Mouse (Mus musculus) intestine, embryonic 14.5 days (tissue): ENCODE results near the gene Calu. TPM values are rescaled to one million over a fixed set of nuclear protein-coding genes. Genes with fewer than 3 reads are reported as not detected.
"Not testable (repeated sequence)": the region's sequence is repeated elsewhere in the genome, so short reads cannot be mapped to it uniquely, and the experiment has no call there.

Experiments
- ATAC-seq: fragments of 200-750 bp; cut with Nextera tagmentation; replicated peaks from 2 replicates; pipeline ENCODE4 v1.8.0; 2017; ENCODE audit warnings: low read depth, moderate number of reproducible peaks, moderate TSS enrichment, moderate library complexity; ENCODE audit not compliant: low FRiP score, low TSS enrichment
- DNase-seq: peaks from one replicate; pipeline ENCODE4 v3.0.0-alpha.2; 2018; ENCODE audit warnings: low spot score
- H3K27ac ChIP-seq: fragments of 300-500 bp; sonication (generic); 2 replicates; pipeline ENCODE4 v1.5.1; 2014; ENCODE audit warnings: low read depth, mild to moderate bottlenecking, control low read depth
- H3K27me3 ChIP-seq: fragments of 300-500 bp; sonication (generic); replicated peaks from 2 replicates; pipeline ENCODE4 v1.6.1; 2014; ENCODE audit warnings: low read length, control low read depth; ENCODE audit not compliant: control insufficient read depth, insufficient read depth
- H3K36me3 ChIP-seq: fragments of 300-500 bp; sonication (generic); 2 replicates; pipeline ENCODE4 v1.6.1; 2014; ENCODE audit warnings: low read length, control low read depth; ENCODE audit not compliant: control insufficient read depth, insufficient read depth
- H3K4me1 ChIP-seq: fragments of 300-500 bp; sonication (generic); replicated peaks from 2 replicates; pipeline ENCODE4 v1.6.1; 2014; ENCODE audit warnings: low read length, control low read depth, mixed read lengths; ENCODE audit not compliant: control insufficient read depth, insufficient read depth
- H3K4me2 ChIP-seq: fragments of 300-500 bp; sonication (generic); 2 replicates; pipeline ENCODE4 v1.6.1; 2014; ENCODE audit warnings: low read length
- H3K4me3 ChIP-seq: fragments of 300-500 bp; sonication (generic); 2 replicates; pipeline ENCODE4 v1.5.1; 2014; ENCODE audit warnings: low read depth, low read length, control low read depth, mixed read lengths
- H3K9ac ChIP-seq: fragments of 300-500 bp; sonication (generic); 2 replicates; pipeline ENCODE4 v1.6.1; 2014; ENCODE audit warnings: mild to moderate bottlenecking, low read length
- H3K9me3 ChIP-seq: fragments of 300-500 bp; sonication (generic); 2 replicates; pipeline ENCODE4 v1.6.1; 2016; ENCODE audit warnings: low read length, control low read depth; ENCODE audit not compliant: control insufficient read depth
- WGBS: fragments of 180-500 bp; shearing (Covaris S2); extraction: QIAGEN DNeasy Blood & Tissue Kit; methylation state at CpG from one replicate; pipeline ENCODE4 v1.1.7; 2014; 5-methylcytosine and 5-hydroxymethylcytosine counted together
- polyA plus RNA-seq: library from polyadenylated mRNA; unstranded; fragments of >200 nt; fragmentation: Nextera tagmentation; extraction: Ambion mirVana; gene quantifications from 2 replicates; pipeline ENCODE4 v1.2.1, GENCODE M21; 2014

Gene Calu
- polyA plus RNA-seq, 1 experiment from 2014 or later: 331 TPM

DNA sequence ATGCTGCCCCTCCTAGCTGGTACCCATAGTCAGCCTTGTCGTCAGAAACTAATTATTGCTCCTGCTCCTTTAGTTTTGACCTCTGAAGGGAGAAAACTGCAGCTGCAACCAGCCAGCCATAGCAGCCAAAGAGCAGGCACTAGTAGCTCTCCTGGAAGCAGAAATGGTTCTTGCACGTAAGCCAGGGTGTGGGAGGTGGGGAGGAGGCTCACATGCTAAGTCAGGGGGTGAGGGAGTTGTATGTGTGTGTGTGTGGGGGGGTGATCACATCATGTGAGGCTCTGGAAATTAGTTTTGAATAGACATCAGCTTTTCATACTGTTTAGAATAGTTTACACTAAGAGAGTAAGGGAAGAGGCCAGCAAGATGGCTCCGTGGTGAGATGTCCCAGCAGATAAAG, 29.9 kb upstream of the Calu start:
- H3K27me3 ChIP-seq: no peaks in the 10 kb centered on the region
- H3K9me3 ChIP-seq: no peaks in the 10 kb centered on the region
- ATAC-seq (no peak), DNase-seq (no peak)
- H3K4me2 ChIP-seq: no peak overlapping the region
- no peak overlapping the region for H3K4me3 ChIP-seq
- H3K36me3 ChIP-seq: no peaks in the 10 kb centered on the region
- no peak overlapping the region for H3K27ac ChIP-seq
- 63% methylated on average over 3 of the region's 3 CpGs for WGBS
- H3K4me1 ChIP-seq: no peaks in the 10 kb centered on the region; the same call in 1 of the 2 replicates
- H3K9ac ChIP-seq: no peak overlapping the region

GRCm38 (mm10) chr6:29318879-29319278, 29.0 kb upstream of the Calu start, which contains the start of gene Fam71f1:
Fam71f1 (plus strand) TSS chr6:29319140.
- DNase-seq: peak; percentile 54
- peak; percentile 62; the same call in 1 of the 2 replicates for ATAC-seq
- WGBS: 29% methylated on average over 5 of the region's 5 CpGs

GRCm38 (mm10) chr6:29321586-29321985, 26.3 kb upstream of the Calu start:
- no peaks in the 10 kb centered on the region for H3K36me3 ChIP-seq
- 71% methylated on average over 6 of the region's 6 CpGs for WGBS
- DNase-seq: no peak

More at GRCm38 (mm10) chr6:29318879-29319278, 29.0 kb upstream of the Calu start, which contains the start of gene Fam71f1:
- no peaks in the 10 kb centered on the region for H3K9me3 ChIP-seq
- no peak within 1 kb of the TSS for H3K9ac ChIP-seq
- no peaks in the 10 kb centered on the region; the same call in 1 of the 2 replicates for H3K4me1 ChIP-seq
- no peaks in the 10 kb centered on the region for H3K36me3 ChIP-seq
- H3K27ac ChIP-seq: peak within 1 kb of the TSS; percentile 51; the same call in 1 of the 2 replicates
- no peak within 1 kb of the TSS for H3K4me2 ChIP-seq
- H3K4me3 ChIP-seq: no peak within 1 kb of the TSS
- H3K27me3 ChIP-seq: no peaks in the 10 kb centered on the region

DNA sequence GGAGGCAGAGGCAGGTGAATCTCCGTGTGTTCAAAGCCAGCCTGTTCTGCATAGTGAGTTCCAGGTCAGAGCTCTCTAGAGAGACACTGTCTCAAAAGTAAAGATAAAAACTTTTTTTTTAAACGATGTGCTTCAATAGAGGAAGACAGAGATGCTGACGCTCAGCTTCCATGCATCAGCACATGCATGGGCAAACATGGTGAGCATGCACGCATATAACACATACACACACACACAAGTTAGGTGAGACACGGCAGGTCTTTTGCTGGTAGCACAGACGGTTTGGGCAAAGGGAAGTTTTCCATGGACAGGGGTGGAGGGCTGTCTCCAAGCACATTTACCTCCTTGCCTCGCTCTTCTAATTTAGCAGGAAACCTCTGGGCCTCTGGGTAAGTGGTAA, 25.7 kb upstream of the Calu start:
- Histone ChIP-seq H3K4me2 (no peak overlapping the region), H3K27ac (no peak overlapping the region), H3K36me3 (no peaks in the 10 kb centered on the region), H3K4me1 (no peaks in the 10 kb centered on the region; the same call in 1 of the 2 replicates), H3K9me3 (no peaks in the 10 kb centered on the region), H3K4me3 (no peak overlapping the region), H3K9ac (no peak overlapping the region), H3K27me3 (no peaks in the 10 kb centered on the region)
- ATAC-seq (no peak), DNase-seq (no peak)
- WGBS: 91% methylated on average over 7 of the region's 7 CpGs

More at GRCm38 (mm10) chr6:29321586-29321985, 26.3 kb upstream of the Calu start:
- no peak overlapping the region for H3K9ac ChIP-seq
- no peaks in the 10 kb centered on the region; the same call in 1 of the 2 replicates for H3K4me1 ChIP-seq
- H3K4me2 ChIP-seq: no peak overlapping the region
- H3K27ac ChIP-seq: no peak overlapping the region
- no peaks in the 10 kb centered on the region for H3K9me3 ChIP-seq
- H3K4me3 ChIP-seq: no peak overlapping the region
- ATAC-seq: no peak
- H3K27me3 ChIP-seq: no peaks in the 10 kb centered on the region

- no peak for DNase-seq
- Histone ChIP-seq H3K4me2 (no peak overlapping the region), H3K9ac (no peak overlapping the region), H3K27ac (no peak overlapping the region), H3K9me3 (no peaks in the 10 kb centered on the region), H3K27me3 (no peaks in the 10 kb centered on the region), H3K36me3 (no peaks in the 10 kb centered on the region), H3K4me1 (no peaks in the 10 kb centered on the region; the same call in 1 of the 2 replicates), H3K4me3 (no peak overlapping the region)
- no peak for ATAC-seq
- WGBS: 84% methylated on average over 4 of the region's 4 CpGs
Observed at GRCm38 (mm10) chr6:29322735-29323134, 25.1 kb upstream of the Calu start.

DNA sequence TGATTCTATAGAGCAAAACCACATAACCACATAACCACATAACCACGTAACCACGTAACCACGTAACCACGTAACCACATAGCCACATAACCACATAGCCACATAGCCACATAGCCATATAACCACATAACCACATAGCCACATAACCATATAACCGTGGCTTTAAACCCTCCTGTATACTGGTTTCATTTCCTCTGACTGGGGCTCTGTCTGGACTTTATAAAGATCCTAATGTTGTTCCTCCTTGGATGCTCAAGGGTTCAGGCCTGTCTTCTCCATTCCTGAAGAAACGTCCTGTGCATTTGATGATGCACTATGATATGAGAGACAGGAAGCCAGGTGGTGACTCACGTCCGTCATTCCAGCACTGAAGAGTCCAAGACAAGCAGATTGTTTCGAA, 20.9 kb upstream of the Calu start:
- Histone ChIP-seq H3K4me2 (no peak overlapping the region), H3K27me3 (no peaks in the 10 kb centered on the region), H3K36me3 (no peaks in the 10 kb centered on the region), H3K9me3 (no peaks in the 10 kb centered on the region), H3K4me3 (no peak overlapping the region), H3K9ac (no peak overlapping the region), H3K27ac (no peak overlapping the region), H3K4me1 (no peaks in the 10 kb centered on the region)
- ATAC-seq: no peak
- WGBS: 83% methylated on average over 9 of the region's 9 CpGs
- no peak for DNase-seq

- no peak for DNase-seq
- no peaks in the 10 kb centered on the region for H3K9me3 ChIP-seq
- no peak overlapping the region for H3K4me3 ChIP-seq
- no peak overlapping the region for H3K4me2 ChIP-seq
- no peaks in the 10 kb centered on the region for H3K36me3 ChIP-seq
- no peak for ATAC-seq
- H3K4me1 ChIP-seq: no peaks in the 10 kb centered on the region
- 60% methylated on average over 4 of the region's 4 CpGs for WGBS
- H3K27me3 ChIP-seq: no peaks in the 10 kb centered on the region
- H3K9ac ChIP-seq: no peak overlapping the region
- H3K27ac ChIP-seq: no peak overlapping the region
Observed at GRCm38 (mm10) chr6:29329514-29329913, 18.4 kb upstream of the Calu start.

GRCm38 (mm10) chr6:29346512-29346911, 1.4 kb upstream of the Calu start:
- H3K4me3 ChIP-seq, H3K9ac ChIP-seq, H3K27ac ChIP-seq, H3K4me2 ChIP-seq, H3K27me3 ChIP-seq, H3K9me3 ChIP-seq, H3K36me3 ChIP-seq, ATAC-seq, DNase-seq: not testable (repeated sequence)
- 98% methylated on average over 2 of the region's 2 CpGs for WGBS
- H3K4me1 ChIP-seq: peaks cover 13% of the 10 kb centered on the region; the same call in 1 of the 2 replicates

DNA sequence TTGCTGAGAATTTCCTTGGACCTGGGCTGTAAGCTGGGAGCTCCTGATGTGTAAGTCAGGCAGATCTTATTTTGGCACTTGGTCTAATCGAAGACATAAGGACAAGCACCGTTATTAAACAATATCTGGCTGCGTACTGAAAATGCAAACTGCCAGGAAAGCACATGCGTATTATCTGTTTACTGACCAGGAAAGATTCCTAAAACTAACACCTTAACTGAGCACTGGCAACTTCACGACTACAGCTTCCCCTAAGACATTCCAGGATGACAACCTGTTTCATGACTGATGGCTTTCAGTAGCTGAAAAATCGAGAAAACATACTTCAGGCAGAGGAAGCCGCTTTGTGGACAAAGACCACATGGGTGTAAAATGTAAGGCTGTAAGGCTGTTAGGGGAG, 680 bp upstream of the Calu start:
- Histone ChIP-seq H3K9ac (peak overlapping the region; percentile 97), H3K27ac (peak overlapping the region; percentile 93), H3K9me3 (no peaks in the 10 kb centered on the region), H3K36me3 (no peaks in the 10 kb centered on the region), H3K4me1 (peaks cover 13% of the 10 kb centered on the region; the same call in 1 of the 2 replicates), H3K4me2 (peak overlapping the region; percentile 70), H3K4me3 (peak overlapping the region; percentile 94), H3K27me3 (no peaks in the 10 kb centered on the region)
- WGBS: 32% methylated on average over 7 of the region's 7 CpGs
- ATAC-seq (no peak), DNase-seq (no peak)
